Mouse (Mus musculus) brain, embryonic 18.5 days (tissue): Measurements from ENCODE around the gene Trp73.

Experiments
- DNase-seq: peaks from one replicate; pipeline ENCODE4 v3.0.0-alpha.2; 2012; ENCODE audit warnings: low read depth, low spot score

Trp73 gene

DNA sequence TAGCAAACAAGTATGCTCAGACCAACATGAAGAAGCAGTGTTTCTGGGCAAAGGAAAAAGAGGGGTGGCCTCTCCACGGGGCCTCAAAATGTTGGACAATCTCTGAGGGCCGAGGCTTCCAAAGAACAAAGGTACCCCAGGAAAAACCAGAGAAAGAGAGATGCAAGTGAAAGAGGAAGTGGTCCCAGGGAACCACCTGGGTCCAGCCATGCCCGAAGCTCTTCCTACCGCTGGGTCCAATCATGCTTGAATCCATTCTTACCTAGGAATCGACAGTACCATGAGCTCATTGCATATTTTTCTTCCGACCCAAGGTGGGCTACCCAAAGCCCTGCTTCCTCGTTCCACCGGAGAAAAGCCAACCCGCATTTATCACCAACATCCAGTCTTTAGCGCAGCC, 36.1 kb downstream of the Trp73 start:
- DNase-seq, result no peak

GRCm38 (mm10) chr4:154103386-154103785, 36.6 kb downstream of the Trp73 start:
- DNase-seq, result no peak

DNA sequence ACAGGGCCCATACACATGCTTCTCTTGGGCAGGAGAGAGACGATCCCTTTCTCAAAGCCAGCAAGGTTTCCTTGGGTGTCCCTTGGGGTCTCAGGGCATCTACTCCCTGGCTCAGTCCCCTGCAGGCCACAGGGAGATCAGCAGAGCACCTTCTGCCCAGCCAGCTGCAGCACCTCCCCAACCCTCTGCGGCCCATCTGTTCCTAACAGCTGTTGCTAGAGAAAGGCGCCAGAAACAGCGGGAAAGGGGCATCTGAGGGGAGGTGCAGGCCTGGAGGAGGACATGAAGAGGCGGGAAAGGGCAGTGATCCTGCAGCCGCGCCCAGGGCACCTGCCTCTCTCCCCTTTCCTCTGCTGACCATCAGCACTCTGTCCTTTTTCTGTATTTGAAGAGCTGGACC, 40.6 kb downstream of the Trp73 start:
- no peak for DNase-seq

DNA sequence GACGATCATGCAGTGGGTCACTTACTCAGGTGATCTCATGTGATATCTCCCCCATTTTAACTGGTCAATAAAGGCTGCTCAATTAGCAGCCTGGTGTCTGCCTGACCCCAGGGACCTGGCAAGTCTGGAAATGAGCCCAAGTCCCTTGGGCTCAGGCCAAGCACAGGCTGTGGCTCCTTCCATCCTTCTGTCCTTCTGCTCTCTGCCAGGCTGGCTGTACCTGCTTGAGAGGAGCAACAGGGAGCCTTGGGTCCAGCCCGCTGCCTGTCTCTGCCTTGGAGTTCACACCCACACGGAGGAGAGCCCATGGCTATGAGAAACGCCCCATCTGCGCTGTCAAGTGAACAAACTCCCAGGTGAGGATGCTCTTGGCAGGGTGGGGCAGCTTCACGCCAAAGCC, 43.9 kb downstream of the Trp73 start:
- no peak for DNase-seq

DNA sequence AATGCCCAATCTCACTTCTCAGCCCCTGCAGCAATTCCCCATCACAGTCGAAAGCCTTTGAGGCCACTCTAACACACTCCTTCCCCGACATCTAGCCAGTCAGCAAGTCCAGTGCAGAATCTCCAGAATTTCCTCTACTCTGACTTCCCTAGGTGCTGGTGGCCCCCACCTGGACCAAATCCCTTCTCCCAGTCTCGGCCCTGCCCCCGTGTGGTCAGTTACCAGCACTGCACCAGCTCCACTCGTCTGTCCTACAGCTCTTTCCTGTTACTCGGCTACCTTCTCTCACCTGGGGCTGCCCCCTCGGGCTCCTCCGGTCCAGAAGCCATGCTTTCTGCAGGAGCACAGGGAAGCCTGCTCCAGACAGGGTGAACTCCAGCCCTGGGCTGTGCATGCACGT, 46.8 kb downstream of the Trp73 start:
- DNase-seq, result no peak

DNA sequence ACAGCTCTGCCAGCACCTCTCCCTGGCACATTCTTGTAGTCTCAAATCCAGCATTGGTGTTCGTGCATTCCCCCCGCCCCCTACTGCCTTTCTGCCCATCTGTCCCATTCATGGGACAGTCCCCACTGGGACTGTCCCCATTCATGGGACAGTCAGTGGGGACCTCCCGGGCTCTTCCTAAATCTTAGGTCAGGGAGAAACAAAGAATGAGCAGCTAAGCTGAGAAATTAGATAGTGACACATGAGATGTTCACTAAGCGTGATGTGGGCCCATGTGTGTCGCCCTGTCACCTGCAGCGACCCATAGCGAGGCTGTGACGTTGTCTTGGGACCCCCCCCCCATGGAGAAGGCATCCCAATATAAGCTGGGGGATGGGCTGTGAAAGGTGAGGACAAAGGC, 48.7 kb downstream of the Trp73 start:
- DNase-seq, result no peak

- DNase-seq, result no peak
Measured at GRCm38 (mm10) chr4:154089205-154089604, 50.8 kb downstream of the Trp73 start.

GRCm38 (mm10) chr4:154086436-154086835, 53.6 kb downstream of the Trp73 start:
- no peak for DNase-seq

DNA sequence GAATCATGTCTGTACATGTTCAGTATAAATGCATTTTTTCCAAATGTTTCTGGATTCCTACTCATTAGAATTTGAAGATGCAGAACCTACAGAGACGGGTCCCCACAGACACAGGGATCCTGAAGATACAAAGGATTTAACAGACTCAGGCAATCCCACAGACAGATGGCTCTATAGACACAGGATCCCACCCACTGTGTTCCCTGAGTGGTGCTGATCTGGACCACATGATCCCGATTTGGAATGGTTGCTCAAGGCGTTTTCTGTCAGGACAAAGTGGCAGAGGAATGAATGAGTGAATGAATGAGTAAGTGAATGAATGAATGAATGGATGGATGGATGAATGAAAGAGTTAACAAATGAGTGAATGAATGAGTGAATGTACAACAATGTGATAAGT, 54.2 kb downstream of the Trp73 start:
- no peak for DNase-seq

GRCm38 (mm10) chr4:154081974-154082373, 58.0 kb downstream of the Trp73 start:
- DNase-seq, result no peak

- DNase-seq, result no peak
Measured at GRCm38 (mm10) chr4:154081021-154081420, 59.0 kb downstream of the Trp73 start.

DNA sequence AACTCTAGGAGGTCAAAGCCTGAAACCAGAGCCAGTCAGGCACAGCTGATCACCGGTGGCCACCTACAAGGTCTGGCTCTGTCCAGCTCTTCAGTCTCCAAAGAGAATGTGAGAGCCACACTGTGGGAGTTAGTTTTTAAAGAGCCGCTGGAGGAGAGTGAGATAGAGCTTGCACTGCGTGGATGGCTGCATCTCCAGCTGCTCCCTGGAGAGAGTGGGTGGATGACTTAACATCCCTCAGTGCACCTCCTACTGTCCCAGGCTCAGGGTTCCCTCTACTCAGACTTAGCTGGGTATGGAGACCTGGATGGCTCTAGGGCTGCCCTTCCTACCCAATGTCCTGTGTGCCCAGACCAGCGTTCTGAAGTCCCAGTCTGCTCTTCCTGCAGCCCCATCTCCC, 59.8 kb downstream of the Trp73 start:
- no peak for DNase-seq

GRCm38 (mm10) chr4:154071941-154072340, 68.1 kb downstream of the Trp73 start:
- no peak for DNase-seq

- DNase-seq, result no peak
Measured at GRCm38 (mm10) chr4:154071521-154071920, 68.5 kb downstream of the Trp73 start.

DNA sequence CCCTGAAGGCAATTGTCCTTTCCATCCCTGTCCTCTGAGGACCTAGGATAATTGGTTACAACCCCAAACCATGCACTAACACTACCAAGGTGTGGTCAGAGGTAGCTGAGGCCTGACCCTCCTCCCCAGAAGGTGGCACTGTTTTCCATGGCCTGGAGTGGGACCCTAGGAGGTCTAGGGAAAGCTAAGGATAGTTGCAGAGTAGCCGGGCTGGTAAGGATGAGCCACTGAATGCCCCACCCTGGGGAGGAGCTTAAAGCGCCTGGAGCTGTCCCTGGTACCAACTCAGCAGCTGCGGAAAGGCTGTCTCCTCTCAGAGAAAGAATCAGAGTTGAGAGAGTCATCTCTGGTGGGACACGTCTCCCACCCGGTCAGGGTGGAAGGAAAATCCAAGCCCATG, 69.1 kb downstream of the Trp73 start:
- DNase-seq, result no peak

DNA sequence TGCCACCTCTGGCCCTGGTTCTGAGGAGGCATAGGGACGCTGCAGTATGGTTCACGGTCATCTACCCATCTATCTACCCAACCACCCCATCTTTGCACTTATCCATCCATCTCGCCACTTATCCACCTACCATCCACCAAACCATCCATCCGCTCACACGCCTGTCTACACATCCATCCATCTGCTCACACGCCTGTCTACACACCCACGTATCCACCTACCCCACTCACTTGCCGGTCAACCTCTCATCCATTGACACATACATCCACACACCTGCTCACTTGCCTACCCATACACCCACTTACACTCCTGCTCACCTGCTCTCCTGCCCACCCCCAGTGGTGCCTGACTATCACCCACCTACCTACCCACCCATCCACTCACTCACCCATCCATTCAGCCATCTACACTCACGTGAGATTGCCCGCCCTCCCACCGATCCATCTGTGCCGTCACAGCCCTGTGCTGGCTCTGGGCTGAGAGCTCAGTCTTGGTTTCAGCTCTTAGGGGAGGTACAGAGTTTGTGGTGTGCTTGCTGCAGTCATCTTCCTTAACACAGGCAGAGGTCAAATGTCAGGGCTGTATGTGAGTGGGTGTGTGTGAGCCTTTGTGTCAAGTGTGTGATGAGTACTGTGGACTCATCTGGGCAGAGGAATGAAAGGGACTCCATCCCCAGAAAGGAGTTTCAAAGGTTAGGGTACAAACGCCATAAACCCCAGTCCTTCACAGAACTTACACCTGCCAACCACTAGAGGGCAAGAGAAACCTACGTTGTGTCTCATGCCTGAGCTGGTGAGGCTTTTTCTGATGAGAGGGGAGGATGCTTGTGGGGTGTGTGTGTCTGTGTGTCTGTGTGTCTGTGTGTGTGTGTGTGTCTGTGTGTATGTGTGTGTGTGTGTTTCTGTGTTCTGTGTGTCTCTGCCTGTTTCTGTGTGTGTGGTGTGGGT, 74.9 kb downstream of the Trp73 start:
- DNase-seq, result peak; percentile 32

DNA sequence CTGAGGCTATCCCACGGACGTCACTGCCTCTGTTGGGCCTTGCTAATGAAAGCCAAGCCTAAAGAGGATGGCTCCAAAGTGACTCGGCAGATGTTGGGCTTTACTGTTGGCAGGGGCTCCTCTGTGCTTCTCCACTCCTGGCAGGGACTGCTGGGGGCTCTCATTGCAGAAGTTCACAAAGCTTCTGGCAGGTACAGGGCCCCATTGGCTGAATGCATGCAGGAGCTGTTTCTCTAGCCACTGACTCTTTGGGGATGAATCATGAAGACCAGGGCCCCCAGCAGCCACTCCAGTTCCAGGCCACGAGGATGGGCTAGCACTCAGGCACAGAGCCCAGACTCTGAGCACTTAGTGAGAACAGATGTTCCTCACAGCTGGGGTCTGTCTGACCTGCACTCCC, 82.3 kb downstream of the Trp73 start:
- DNase-seq, result no peak

DNA sequence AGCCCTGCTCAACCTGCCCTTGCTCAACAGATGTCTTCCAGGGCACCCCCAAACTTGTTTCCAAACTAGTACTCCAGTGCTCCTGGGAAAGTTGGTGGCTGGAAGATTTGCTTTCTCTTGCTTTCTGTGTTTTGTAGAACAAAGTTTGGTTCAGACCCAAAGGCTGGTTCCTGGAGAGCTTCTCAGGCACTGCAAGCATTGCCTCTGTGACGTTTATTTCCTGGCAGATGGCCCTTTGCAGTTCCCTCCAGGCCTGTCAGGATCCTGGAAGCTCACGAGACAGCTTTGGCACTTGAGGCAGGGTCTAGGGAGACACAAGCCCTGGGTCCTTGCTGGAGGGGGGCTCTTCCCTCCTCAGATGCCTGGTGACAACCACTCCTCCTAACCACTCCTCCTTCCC, 83.3 kb downstream of the Trp73 start:
- no peak for DNase-seq

DNA sequence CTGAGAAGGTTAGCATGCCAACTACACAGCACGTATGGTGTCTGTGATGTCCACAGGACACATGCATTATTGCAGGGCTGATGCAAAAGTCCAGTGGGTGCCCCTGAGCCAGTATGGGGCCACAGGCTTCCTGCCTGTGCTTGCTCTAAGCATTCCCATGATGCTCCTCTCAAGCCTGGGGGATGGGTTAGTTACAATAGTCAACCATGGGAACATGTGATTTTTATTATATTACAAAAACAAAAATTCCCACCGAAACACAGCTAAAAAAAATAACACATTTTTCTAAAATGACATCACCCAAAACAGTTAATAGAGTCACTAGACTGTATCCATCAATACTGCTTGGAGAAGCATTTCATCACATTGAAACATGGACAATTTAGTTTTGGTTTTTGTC, 84.0 kb downstream of the Trp73 start:
- no peak for DNase-seq

- DNase-seq, result no peak
Measured at GRCm38 (mm10) chr4:154055482-154055881, 84.5 kb downstream of the Trp73 start.

DNA sequence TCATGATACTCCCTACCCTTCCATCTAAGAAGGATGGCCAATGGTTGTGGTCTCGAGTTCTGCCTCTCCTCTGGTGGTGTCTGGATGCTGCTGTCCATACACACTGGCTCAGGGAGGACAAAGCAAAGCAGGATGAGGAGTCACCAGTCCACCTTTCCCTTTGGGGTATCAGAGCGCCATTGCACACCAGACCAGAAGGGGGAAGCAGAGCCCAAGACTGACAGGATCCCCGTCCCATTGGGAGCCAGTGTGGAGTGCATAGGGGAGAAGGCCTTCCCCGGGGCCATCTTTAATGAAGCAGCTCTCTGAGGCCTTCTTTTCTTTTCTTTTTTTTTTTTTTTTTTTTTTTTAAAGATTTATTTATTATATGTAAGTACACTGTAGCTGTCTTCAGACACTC, 86.9 kb downstream of the Trp73 start:
- no peak for DNase-seq

GRCm38 (mm10) chr4:154051401-154051800, 88.6 kb downstream of the Trp73 start:
- no peak for DNase-seq

- DNase-seq, result no peak
Measured at GRCm38 (mm10) chr4:154045837-154046236, 94.2 kb downstream of the Trp73 start.

- DNase-seq, result no peak
Measured at GRCm38 (mm10) chr4:154042577-154042976, 97.4 kb downstream of the Trp73 start, which contains the start of gene Ccdc27. Gene Ccdc27, minus strand, starts transcription at chr4:154042677.
